Mouse (Mus musculus) ES-E14 (cell line): ENCODE measurements around the gene Mrpl39.

ENCODE experiments used
- CHD2 ChIP-seq: IDR thresholded peaks from 2 replicates; pipeline ENCODE4 v1.6.1; 2014; ENCODE audit warnings: mild to moderate bottlenecking, low read depth, low read length, inconsistent platforms
- HCFC1 ChIP-seq: IDR thresholded peaks from 2 replicates; pipeline ENCODE4 v1.6.1; 2012; ENCODE audit warnings: low read length, inconsistent platforms, borderline replicate concordance; ENCODE audit not compliant: insufficient read depth
- MAFK ChIP-seq: IDR thresholded peaks from 2 replicates; pipeline ENCODE4 v1.6.1; 2014; ENCODE audit warnings: mild to moderate bottlenecking, low read depth, low read length, inconsistent platforms; ENCODE audit not compliant: insufficient read depth
- ZC3H11A ChIP-seq: IDR thresholded peaks from 2 replicates; pipeline ENCODE4 v1.6.1; 2012; ENCODE audit warnings: low read depth, mild to moderate bottlenecking, inconsistent platforms, low read length, borderline replicate concordance
- ZNF384 ChIP-seq: IDR thresholded peaks from 2 replicates; pipeline ENCODE4 v1.6.1; 2012; ENCODE audit warnings: low read depth, low read length, inconsistent platforms

DNA sequence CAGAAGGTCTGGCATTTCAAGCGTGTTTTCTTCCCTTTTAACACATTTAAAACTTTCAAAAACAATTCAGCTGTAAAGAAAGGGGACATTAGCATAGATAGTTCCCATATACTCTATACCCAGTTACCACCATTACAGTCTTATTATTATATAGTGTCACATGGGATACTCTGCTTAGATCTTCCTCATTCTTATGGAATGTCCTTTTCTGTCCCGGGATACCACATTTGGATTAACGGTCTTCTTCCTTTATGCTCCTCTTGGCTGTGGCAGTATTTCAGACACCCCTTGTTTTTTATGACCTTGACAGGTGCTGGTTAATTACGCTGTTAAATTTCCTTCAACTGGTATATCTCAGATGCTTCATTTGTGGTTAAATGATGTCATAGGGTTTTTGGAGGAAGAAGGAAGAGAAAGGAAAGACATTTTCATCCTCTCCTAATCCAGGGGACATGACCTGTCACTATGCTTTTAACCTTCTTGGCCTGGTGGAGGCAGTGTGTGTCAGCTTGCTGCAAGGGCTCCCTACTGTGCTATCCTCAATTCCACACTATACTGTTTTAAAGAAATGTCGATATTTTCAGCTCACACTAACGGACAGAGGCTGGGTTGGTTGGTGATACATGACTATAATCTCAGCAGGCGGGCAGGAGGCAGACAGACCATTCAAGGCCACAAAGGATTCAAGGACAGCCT is 40.7 kb upstream of the Mrpl39 start:
- TF ChIP-seq MAFK (no peak), ZNF384 (no peak), HCFC1 (no peak), CHD2 (no peak), ZC3H11A (no peak)
